Mouse (Mus musculus): ENCODE data around the gene Srpk2.
"Not testable (repeated sequence)": the region's sequence is repeated elsewhere in the genome, so short reads cannot be mapped to it uniquely, and the experiment has no call there.

Srpk2 gene

GRCm38 (mm10) chr5:23674829-23675498, 9.5 kb downstream of the Srpk2 start:
- in situ Hi-C loops (cut with MboI; ENCODE audit: low sequenced_read_pairs), result no loop called here

GRCm38 (mm10) chr5:23672136-23672535, 12.3 kb downstream of the Srpk2 start:
- in situ Hi-C loops (cut with MboI; ENCODE audit: low sequenced_read_pairs), result no loop called here

- in situ Hi-C loops (cut with MboI; ENCODE audit: low sequenced_read_pairs), result no loop called here
These were observed 13.5 kb downstream of the Srpk2 start for GRCm38 (mm10) chr5:23670880-23671279.

- in situ Hi-C loops (cut with MboI; ENCODE audit: low sequenced_read_pairs), result no loop called here
These were observed 18.5 kb downstream of the Srpk2 start for GRCm38 (mm10) chr5:23665906-23666305.

- in situ Hi-C loops (cut with MboI; ENCODE audit: low sequenced_read_pairs), result no loop called here
These were observed 23.2 kb downstream of the Srpk2 start for GRCm38 (mm10) chr5:23661191-23661590.

GRCm38 (mm10) chr5:23658017-23658416, 26.4 kb downstream of the Srpk2 start:
- in situ Hi-C loops (cut with MboI; ENCODE audit: low sequenced_read_pairs), result no loop called here

GRCm38 (mm10) chr5:23656590-23656989, 27.8 kb downstream of the Srpk2 start:
- in situ Hi-C loops (cut with MboI; ENCODE audit: low sequenced_read_pairs), result no loop called here

GRCm38 (mm10) chr5:23655030-23655429, 29.4 kb downstream of the Srpk2 start:
- in situ Hi-C loops (cut with MboI; ENCODE audit: low sequenced_read_pairs), result no loop called here

- in situ Hi-C loops (cut with MboI; ENCODE audit: low sequenced_read_pairs), result no loop called here
These were observed 32.1 kb downstream of the Srpk2 start for GRCm38 (mm10) chr5:23652326-23652725.

- in situ Hi-C loops (cut with MboI; ENCODE audit: low sequenced_read_pairs), result no loop called here
These were observed 32.6 kb downstream of the Srpk2 start for GRCm38 (mm10) chr5:23651786-23652185.

GRCm38 (mm10) chr5:23650504-23650903, 33.9 kb downstream of the Srpk2 start:
- in situ Hi-C loops (cut with MboI; ENCODE audit: low sequenced_read_pairs), result no loop called here

GRCm38 (mm10) chr5:23649246-23649645, 35.2 kb downstream of the Srpk2 start:
- in situ Hi-C loops (cut with MboI; ENCODE audit: low sequenced_read_pairs), result no loop called here

- in situ Hi-C loops (cut with MboI; ENCODE audit: low sequenced_read_pairs), result no loop called here
These were observed 38.7 kb downstream of the Srpk2 start for GRCm38 (mm10) chr5:23645671-23646070.

- in situ Hi-C loops (cut with MboI; ENCODE audit: low sequenced_read_pairs), result not testable (repeated sequence)
These were observed 45.2 kb downstream of the Srpk2 start for GRCm38 (mm10) chr5:23639193-23639592.

GRCm38 (mm10) chr5:23638023-23638422, 46.4 kb downstream of the Srpk2 start:
- in situ Hi-C loops (cut with MboI; ENCODE audit: low sequenced_read_pairs), result no loop called here

- in situ Hi-C loops (cut with MboI; ENCODE audit: low sequenced_read_pairs), result no loop called here
These were observed 47.1 kb downstream of the Srpk2 start for GRCm38 (mm10) chr5:23637337-23637736.

GRCm38 (mm10) chr5:23631490-23631889, 52.9 kb downstream of the Srpk2 start:
- in situ Hi-C loops (cut with MboI; ENCODE audit: low sequenced_read_pairs), result no loop called here

GRCm38 (mm10) chr5:23627221-23627620, 57.2 kb downstream of the Srpk2 start:
- in situ Hi-C loops (cut with MboI; ENCODE audit: low sequenced_read_pairs), result no loop called here

- in situ Hi-C loops (cut with MboI; ENCODE audit: low sequenced_read_pairs), result no loop called here
These were observed 58.2 kb downstream of the Srpk2 start for GRCm38 (mm10) chr5:23626173-23626572.

- in situ Hi-C loops (cut with MboI; ENCODE audit: low sequenced_read_pairs), result no loop called here
These were observed 63.8 kb downstream of the Srpk2 start for GRCm38 (mm10) chr5:23620621-23621020.

- in situ Hi-C loops (cut with MboI; ENCODE audit: low sequenced_read_pairs), result no loop called here
These were observed 65.8 kb downstream of the Srpk2 start for GRCm38 (mm10) chr5:23618656-23619055.

- in situ Hi-C loops (cut with MboI; ENCODE audit: low sequenced_read_pairs), result no loop called here
These were observed 67.4 kb downstream of the Srpk2 start for GRCm38 (mm10) chr5:23617104-23617415.

All from CH12F3 (cell line).